Mouse (Mus musculus): ENCODE data around the gene Lrrtm3.

- TF ChIP-seq CTCF (conservative IDR thresholded peaks at IDR 0.05; ENCODE audit: low read length) (peak; percentile 26), POU5F1 (IDR thresholded peaks at IDR 0.05; ENCODE audit: borderline replicate concordance, low read length) (peak; percentile 77; the same call in 1 of the 2 replicates), NANOG (IDR thresholded peaks at IDR 0.05; ENCODE audit: borderline replicate concordance, low read length) (peak; percentile 88)
Observed at GRCm38 (mm10) chr10:64089680-64090460, at the start of gene Lrrtm3.
